Mouse (Mus musculus) kidney, adult 2 months (tissue): ENCODE results near the gene Hint1.

Experiments
- CTCF ChIP-seq: fragments of 200-500 bp; conservative IDR thresholded peaks from 2 replicates; pipeline ENCODE4 v1.5.1; 2011; ENCODE audit warnings: low read depth, mild to moderate bottlenecking, control low read depth, low read length, moderate library complexity, mixed read lengths; ENCODE audit not compliant: insufficient read depth, insufficient read length
- POLR2A ChIP-seq: fragments of 200-500 bp; IDR thresholded peaks from one replicate; pipeline ENCODE4 v1.6.1; 2011; ENCODE audit warnings: low read depth, low read length, control low read depth

DNA sequence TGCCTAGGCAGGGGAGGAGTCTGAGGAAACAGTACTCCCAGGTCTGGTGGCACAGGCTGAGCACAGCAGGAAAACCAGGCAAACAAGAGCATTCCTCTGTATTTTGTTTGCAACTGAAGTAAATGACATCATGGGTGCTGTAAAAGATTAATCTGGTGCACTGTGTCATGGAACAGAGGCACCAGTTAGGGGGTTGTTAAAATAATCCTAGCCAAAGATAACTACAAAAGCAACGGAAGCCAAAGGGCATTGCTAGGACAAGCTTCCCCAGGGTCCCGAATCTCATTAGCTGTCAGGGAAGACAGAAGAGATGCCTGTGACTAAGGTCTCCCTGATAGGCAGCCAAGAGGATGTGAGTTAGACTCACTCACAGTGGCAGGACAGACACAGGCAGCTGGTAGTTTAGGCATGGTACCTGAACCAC lies 14.9 kb downstream of the Hint1 start:
- TF ChIP-seq POLR2A = no peak
- no peak for TF ChIP-seq CTCF
